Mouse (Mus musculus) limb, embryonic 12.5 days (tissue): ENCODE measurements around the gene Rfk. TPM values are rescaled to one million over a fixed set of nuclear protein-coding genes. Genes with fewer than 3 reads are reported as not detected.
A peak's percentile ranks its signal among the peaks of the same experiment; 100 is the strongest.

Experiments used
- ATAC-seq: fragments of 200-750 bp; cut with Nextera tagmentation; 2 replicates; pipeline ENCODE4 v1.8.0; 2017; ENCODE audit warnings: low read depth, moderate TSS enrichment; ENCODE audit not compliant: insufficient number of reproducible peaks, insufficient read depth, low FRiP score, low TSS enrichment
- H3K27ac ChIP-seq: fragments of 300-500 bp; sonication (generic); 2 replicates; pipeline ENCODE4 v1.5.1; 2016; ENCODE audit warnings: mild to moderate bottlenecking, moderate library complexity
- H3K27me3 ChIP-seq: fragments of 300-500 bp; sonication (generic); 2 replicates; pipeline ENCODE4 v1.6.1; 2016; ENCODE audit warnings: mild to moderate bottlenecking, moderate library complexity
- H3K36me3 ChIP-seq: fragments of 300-500 bp; sonication (generic); 2 replicates; pipeline ENCODE4 v1.6.1; 2016; ENCODE audit warnings: mild to moderate bottlenecking, moderate library complexity
- H3K4me1 ChIP-seq: fragments of 300-500 bp; sonication (generic); replicated peaks from 2 replicates; pipeline ENCODE4 v1.6.1; 2016
- H3K4me2 ChIP-seq: fragments of 300-500 bp; sonication (generic); 2 replicates; pipeline ENCODE4 v1.6.1; 2016; ENCODE audit warnings: mild to moderate bottlenecking, moderate library complexity
- H3K4me3 ChIP-seq: fragments of 300-500 bp; sonication (generic); replicated peaks from 2 replicates; pipeline ENCODE4 v1.5.1; 2016; ENCODE audit warnings: mild to moderate bottlenecking
- H3K9ac ChIP-seq: fragments of 300-500 bp; sonication (generic); replicated peaks from 2 replicates; pipeline ENCODE4 v1.6.1; 2016; ENCODE audit warnings: mild to moderate bottlenecking, moderate library complexity
- H3K9me3 ChIP-seq: fragments of 300-500 bp; sonication (generic); 2 replicates; pipeline ENCODE4 v1.6.1; 2016; ENCODE audit warnings: mild to moderate bottlenecking, moderate library complexity
- WGBS: fragments of 180-500 bp; shearing (Covaris S2); methylation state at CpG from one replicate; pipeline ENCODE4 v1.1.7; 2016; 5-methylcytosine and 5-hydroxymethylcytosine counted together
- polyA plus RNA-seq: library from polyadenylated mRNA; unstranded; fragments of >200 nt; fragmentation: Nextera tagmentation; extraction: Ambion mirVana; gene quantifications from 2 replicates; pipeline ENCODE4 v1.2.1, GENCODE M21; 2016

Rfk gene
- polyA plus RNA-seq = 83.7 and 84.5 TPM in 2 replicates

- peaks cover 6% of the 10 kb centered on the region; the same call in 1 of the 2 replicates for H3K4me1 ChIP-seq
- H3K27ac ChIP-seq = peak within 1 kb of the TSS; percentile 79
- H3K27me3 ChIP-seq = 0 out of 2 replicates have a peak, but pooled peaks cover 4% of the 10 kb centered on the region
- peak within 1 kb of the TSS; percentile 66 for H3K4me2 ChIP-seq
- peak within 1 kb of the TSS; percentile 86 for H3K9ac ChIP-seq
- ATAC-seq = peak; percentile 95
- under 1% methylated on average over 83 of the region's 83 CpGs for WGBS
- H3K36me3 ChIP-seq = peaks cover 27% of the 10 kb centered on the region
- peak within 1 kb of the TSS; percentile 87 for H3K4me3 ChIP-seq
- H3K9me3 ChIP-seq = no peaks in the 10 kb centered on the region
Observed at GRCm38 (mm10) chr19:17393841-17394591, at the start of gene Rfk. Gene Rfk (plus strand): TSS chr19:17394043.

GRCm38 (mm10) chr19:17344881-17345280 is 49.0 kb upstream of the Rfk start:
- WGBS = 83% methylated on average over 7 of the region's 7 CpGs
- ATAC-seq = no peak

GRCm38 (mm10) chr19:17346716-17347474 is 46.9 kb upstream of the Rfk start:
- Histone ChIP-seq H3K36me3 (no peaks in the 10 kb centered on the region), H3K9me3 (no peaks in the 10 kb centered on the region), H3K4me1 (peaks cover 10% of the 10 kb centered on the region; the same call in 1 of the 2 replicates), H3K27ac (no peak overlapping the region), H3K9ac (no peak overlapping the region), H3K4me2 (no peak overlapping the region), H3K27me3 (no peaks in the 10 kb centered on the region), H3K4me3 (no peak overlapping the region)
- no peak for ATAC-seq
- 91% methylated on average over 3 of the region's 3 CpGs for WGBS

More at GRCm38 (mm10) chr19:17344881-17345280, 49.0 kb upstream of the Rfk start:
- Histone ChIP-seq H3K9ac (no peak overlapping the region), H3K9me3 (no peaks in the 10 kb centered on the region), H3K4me2 (no peak overlapping the region), H3K4me3 (no peak overlapping the region), H3K4me1 (peaks cover 10% of the 10 kb centered on the region; the same call in 1 of the 2 replicates), H3K27me3 (no peaks in the 10 kb centered on the region), H3K27ac (no peak overlapping the region), H3K36me3 (no peaks in the 10 kb centered on the region)

- H3K9ac ChIP-seq = no peak overlapping the region
- no peaks in the 10 kb centered on the region for H3K27me3 ChIP-seq
- no peak overlapping the region for H3K4me2 ChIP-seq
- 85% methylated on average over 2 of the region's 2 CpGs for WGBS
- H3K4me1 ChIP-seq = peaks cover 10% of the 10 kb centered on the region; the same call in 1 of the 2 replicates
- H3K4me3 ChIP-seq = no peak overlapping the region
- ATAC-seq = no peak
- H3K27ac ChIP-seq = no peak overlapping the region
- no peaks in the 10 kb centered on the region for H3K36me3 ChIP-seq
- no peaks in the 10 kb centered on the region for H3K9me3 ChIP-seq
Observed at GRCm38 (mm10) chr19:17347852-17348251, 46.0 kb upstream of the Rfk start.

GRCm38 (mm10) chr19:17353727-17354126 is 40.1 kb upstream of the Rfk start:
- Histone ChIP-seq H3K9me3 (no peaks in the 10 kb centered on the region), H3K4me2 (peak overlapping the region; percentile 17; the same call in 1 of the 2 replicates), H3K4me3 (no peak overlapping the region), H3K9ac (no peak overlapping the region), H3K36me3 (no peaks in the 10 kb centered on the region), H3K27ac (no peak overlapping the region), H3K4me1 (peaks cover 27% of the 10 kb centered on the region), H3K27me3 (peaks cover 17% of the 10 kb centered on the region)
- ATAC-seq = no peak
- 51% methylated on average over 8 of the region's 8 CpGs for WGBS

GRCm38 (mm10) chr19:17354362-17354761 is 39.5 kb upstream of the Rfk start:
- Histone ChIP-seq H3K27ac (no peak overlapping the region), H3K4me3 (no peak overlapping the region), H3K4me2 (peak overlapping the region; percentile 91), H3K9ac (no peak overlapping the region), H3K9me3 (no peaks in the 10 kb centered on the region), H3K4me1 (peaks cover 26% of the 10 kb centered on the region), H3K36me3 (no peaks in the 10 kb centered on the region), H3K27me3 (peaks cover 17% of the 10 kb centered on the region)
- WGBS = 65% methylated on average over 4 of the region's 4 CpGs
- ATAC-seq = no peak

GRCm38 (mm10) chr19:17354797-17355196 is 39.0 kb upstream of the Rfk start:
- no peaks in the 10 kb centered on the region for H3K36me3 ChIP-seq
- 50% methylated on average over 4 of the region's 4 CpGs for whole genome bisulfite sequencing
- peaks cover 17% of the 10 kb centered on the region for H3K27me3 ChIP-seq
- no peak overlapping the region for H3K27ac ChIP-seq
- no peak for ATAC-seq
- H3K9ac ChIP-seq = no peak overlapping the region
- H3K4me2 ChIP-seq = peak overlapping the region; percentile 91
- no peak overlapping the region for H3K4me3 ChIP-seq
- peaks cover 26% of the 10 kb centered on the region for H3K4me1 ChIP-seq
- no peaks in the 10 kb centered on the region for H3K9me3 ChIP-seq

- Histone ChIP-seq H3K27ac (no peak overlapping the region), H3K27me3 (peaks cover 17% of the 10 kb centered on the region), H3K4me1 (peaks cover 26% of the 10 kb centered on the region), H3K9me3 (no peaks in the 10 kb centered on the region), H3K36me3 (no peaks in the 10 kb centered on the region), H3K9ac (no peak overlapping the region), H3K4me2 (peak overlapping the region; percentile 91), H3K4me3 (peak overlapping the region; percentile 58)
- 48% methylated on average over 4 of the region's 4 CpGs for WGBS
- no peak for ATAC-seq
Observed at GRCm38 (mm10) chr19:17355361-17355760, 38.5 kb upstream of the Rfk start.

- peak overlapping the region; percentile 58 for H3K4me3 ChIP-seq
Observed at GRCm38 (mm10) chr19:17355950-17356867, 37.6 kb upstream of the Rfk start.

GRCm38 (mm10) chr19:17356932-17357331 is 36.9 kb upstream of the Rfk start:
- 72% methylated on average over 6 of the region's 6 CpGs for WGBS
- Histone ChIP-seq H3K36me3 (no peaks in the 10 kb centered on the region), H3K27ac (no peak overlapping the region), H3K4me1 (peaks cover 26% of the 10 kb centered on the region), H3K9ac (no peak overlapping the region), H3K4me2 (peak overlapping the region; percentile 91), H3K4me3 (0 out of 2 replicates have a peak overlapping the region, but pooled peaks have one; percentile 58), H3K27me3 (peaks cover 17% of the 10 kb centered on the region), H3K9me3 (no peaks in the 10 kb centered on the region)
- no peak for ATAC-seq

More at GRCm38 (mm10) chr19:17355950-17356867, 37.6 kb upstream of the Rfk start:
- peak overlapping the region; percentile 91 for H3K4me2 ChIP-seq
- peak; percentile 90 for ATAC-seq
- no peaks in the 10 kb centered on the region for H3K9me3 ChIP-seq
- peak overlapping the region; percentile 58 for H3K9ac ChIP-seq
- H3K27me3 ChIP-seq = peaks cover 17% of the 10 kb centered on the region
- WGBS = under 1% methylated on average over 50 of the region's 50 CpGs
- H3K4me1 ChIP-seq = peaks cover 26% of the 10 kb centered on the region
- no peaks in the 10 kb centered on the region for H3K36me3 ChIP-seq
- H3K27ac ChIP-seq = no peak overlapping the region
